Mouse (Mus musculus) retina, postnatal 1 day (tissue): ENCODE measurements around the gene Cdc42bpb.

Experiments used
- DNase-seq: peaks from one replicate; pipeline ENCODE4 v3.0.0-alpha.2; 2012

Cdc42bpb gene

GRCm38 (mm10) chr12:111333020-111333605, 44.4 kb downstream of the Cdc42bpb start:
- no peak for DNase-seq

DNA sequence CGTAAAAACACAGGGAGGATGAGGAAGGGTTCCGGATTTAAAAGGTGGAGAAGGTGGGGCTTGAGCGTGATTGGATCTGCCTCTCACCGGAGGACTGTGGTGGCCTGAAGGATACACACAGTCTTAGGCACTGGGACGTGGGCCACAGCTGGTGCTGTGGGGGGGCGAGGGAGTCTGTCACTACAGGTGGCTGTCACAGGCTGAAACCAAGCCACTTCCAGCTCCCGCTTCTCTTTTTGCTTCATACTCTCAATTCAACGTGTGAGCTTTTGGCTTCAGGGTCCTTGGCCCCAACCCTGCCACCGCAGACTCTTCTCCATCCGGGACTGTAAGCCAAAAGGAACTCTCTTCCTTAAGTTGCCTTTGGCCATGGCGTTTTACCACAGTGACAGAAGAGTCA, 45.1 kb downstream of the Cdc42bpb start:
- no peak for DNase-seq

GRCm38 (mm10) chr12:111331573-111331972, 45.9 kb downstream of the Cdc42bpb start:
- no peak for DNase-seq

DNA sequence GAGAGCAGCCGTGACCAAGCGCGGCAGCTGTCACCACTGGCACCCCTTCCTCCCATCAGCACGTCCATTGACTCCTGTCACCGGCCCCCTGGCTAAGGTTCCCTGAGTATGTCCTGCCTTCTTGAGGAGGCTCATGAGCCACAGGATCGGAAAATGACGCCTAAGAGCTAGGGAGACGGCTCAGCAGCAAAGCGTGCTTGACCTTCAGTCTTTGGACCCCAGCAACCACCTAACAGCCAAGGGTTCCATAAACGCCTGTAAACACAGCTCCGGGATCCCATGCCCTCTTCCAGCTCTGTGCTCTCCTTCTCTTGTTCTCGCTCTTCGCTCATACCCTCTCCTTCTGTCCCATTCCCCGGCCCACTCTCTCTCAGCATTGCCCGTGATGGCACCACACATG, 48.2 kb downstream of the Cdc42bpb start:
- no peak for DNase-seq

DNA sequence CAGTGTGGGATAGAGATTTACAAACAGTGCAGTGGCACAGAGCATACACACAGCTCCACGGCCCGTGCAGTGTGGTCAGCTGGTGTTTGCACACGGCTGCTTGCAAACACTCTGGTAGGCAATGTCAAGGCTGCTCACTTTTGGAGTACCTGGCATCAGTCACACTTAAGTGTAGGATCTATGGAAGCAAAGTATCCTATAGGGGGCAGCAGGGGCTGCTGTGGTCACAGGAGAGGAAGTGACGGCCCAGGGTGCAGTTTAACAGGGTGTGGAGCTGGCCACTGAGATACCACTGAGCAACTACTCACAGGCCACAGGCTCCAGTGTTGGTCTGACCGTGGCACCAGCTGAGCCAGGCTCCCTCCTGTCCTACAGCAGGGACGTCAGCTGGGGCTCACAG, 49.2 kb downstream of the Cdc42bpb start:
- DNase-seq = no peak

GRCm38 (mm10) chr12:111325744-111326424, 51.6 kb downstream of the Cdc42bpb start:
- DNase-seq = peak; percentile 11

DNA sequence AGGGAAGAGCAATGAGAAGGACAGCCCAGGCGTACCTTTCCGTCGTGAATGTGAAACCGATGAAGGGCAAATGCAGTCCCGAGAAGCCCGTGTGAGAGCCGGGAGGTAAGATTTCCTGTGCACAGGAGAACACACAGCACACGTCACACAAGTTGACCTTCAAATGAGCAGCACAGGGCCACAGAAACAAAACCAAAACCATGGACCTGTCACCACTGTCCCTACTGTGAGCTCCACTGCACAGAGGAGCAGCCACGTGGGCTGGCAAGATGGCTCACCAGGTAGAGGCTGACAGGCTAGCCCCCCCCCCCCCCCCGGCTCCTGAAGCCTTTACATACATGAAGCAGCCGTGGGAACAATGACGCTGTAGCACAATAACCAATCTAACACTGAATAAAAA, 52.6 kb downstream of the Cdc42bpb start:
- no peak for DNase-seq

GRCm38 (mm10) chr12:111324536-111324935, 53.0 kb downstream of the Cdc42bpb start:
- DNase-seq = no peak

GRCm38 (mm10) chr12:111323423-111323822, 54.1 kb downstream of the Cdc42bpb start:
- no peak for DNase-seq

GRCm38 (mm10) chr12:111321832-111322231, 55.7 kb downstream of the Cdc42bpb start:
- no peak for DNase-seq

DNA sequence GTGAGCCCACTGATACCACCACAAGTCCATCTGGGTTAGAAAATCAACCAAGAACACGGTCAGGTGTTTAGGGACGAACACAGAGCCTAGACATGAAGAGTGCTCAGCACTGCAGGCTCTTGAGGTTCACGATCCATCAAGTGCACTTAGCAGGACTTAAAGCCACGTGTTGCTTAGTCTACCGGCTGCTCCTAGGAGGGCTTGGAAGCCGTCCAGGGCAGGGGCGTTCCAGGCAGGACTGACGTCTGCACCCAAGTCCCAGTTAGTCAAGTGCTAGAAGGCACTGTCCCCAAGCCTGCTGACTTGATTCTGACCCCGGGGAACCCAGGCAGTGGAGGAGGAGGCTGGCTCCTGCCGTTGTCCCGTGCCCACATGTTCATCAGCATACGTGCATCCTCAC, 57.0 kb downstream of the Cdc42bpb start:
- no peak for DNase-seq

DNA sequence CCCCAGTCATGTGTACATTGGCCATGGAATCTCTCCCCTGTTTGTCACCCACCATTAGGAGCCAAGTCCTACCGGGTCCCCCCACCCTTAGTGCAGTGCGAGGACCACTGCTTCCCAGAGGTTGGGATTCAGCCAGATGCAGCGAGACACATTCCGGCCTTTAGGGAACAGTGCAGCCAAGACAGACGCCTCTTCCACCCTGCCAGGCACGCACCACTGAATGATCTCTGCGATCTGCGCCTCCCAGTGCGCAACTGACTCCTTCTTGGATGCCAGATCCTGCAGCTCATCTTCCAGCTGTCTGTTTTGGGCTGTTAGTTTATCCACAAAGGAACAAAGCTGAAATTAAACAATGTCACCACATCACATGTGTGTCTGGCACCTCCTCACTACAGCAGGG, 59.8 kb downstream of the Cdc42bpb start:
- DNase-seq = no peak

- DNase-seq = no peak
These were observed 63.2 kb downstream of the Cdc42bpb start for GRCm38 (mm10) chr12:111314273-111314672.

- DNase-seq = no peak
These were observed 65.7 kb downstream of the Cdc42bpb start for GRCm38 (mm10) chr12:111311775-111312174.

- DNase-seq = no peak
These were observed 67.6 kb downstream of the Cdc42bpb start for GRCm38 (mm10) chr12:111309931-111310330.

DNA sequence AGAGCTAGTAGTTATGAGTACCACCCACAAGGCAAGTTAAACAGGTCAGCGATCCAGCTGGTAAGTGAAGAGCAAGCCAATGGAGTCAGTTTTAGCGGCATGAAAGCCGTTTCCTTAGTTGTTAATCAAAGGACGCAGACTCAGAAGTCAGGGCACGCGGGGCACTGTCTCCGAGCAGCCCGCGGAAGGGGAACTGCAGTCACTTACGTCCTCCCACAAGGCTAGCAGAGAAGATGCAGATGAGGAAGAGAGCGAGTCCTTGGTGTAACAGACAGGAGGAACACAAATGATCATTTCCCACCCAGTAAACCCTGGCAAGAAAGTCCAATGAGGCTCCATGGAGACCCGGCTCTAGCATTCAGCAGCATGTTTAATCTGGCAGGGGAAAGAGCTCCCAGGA, 68.3 kb downstream of the Cdc42bpb start:
- DNase-seq = no peak

GRCm38 (mm10) chr12:111306821-111307220, 70.7 kb downstream of the Cdc42bpb start:
- DNase-seq = no peak

- DNase-seq = no peak
These were observed 73.7 kb downstream of the Cdc42bpb start for GRCm38 (mm10) chr12:111303702-111304337.

GRCm38 (mm10) chr12:111302018-111302345, 75.5 kb downstream of the Cdc42bpb start:
- no peak for DNase-seq

- DNase-seq = no peak
These were observed 76.0 kb downstream of the Cdc42bpb start for GRCm38 (mm10) chr12:111301322-111302017.

GRCm38 (mm10) chr12:111293025-111293424, 84.5 kb downstream of the Cdc42bpb start:
- DNase-seq = no peak

DNA sequence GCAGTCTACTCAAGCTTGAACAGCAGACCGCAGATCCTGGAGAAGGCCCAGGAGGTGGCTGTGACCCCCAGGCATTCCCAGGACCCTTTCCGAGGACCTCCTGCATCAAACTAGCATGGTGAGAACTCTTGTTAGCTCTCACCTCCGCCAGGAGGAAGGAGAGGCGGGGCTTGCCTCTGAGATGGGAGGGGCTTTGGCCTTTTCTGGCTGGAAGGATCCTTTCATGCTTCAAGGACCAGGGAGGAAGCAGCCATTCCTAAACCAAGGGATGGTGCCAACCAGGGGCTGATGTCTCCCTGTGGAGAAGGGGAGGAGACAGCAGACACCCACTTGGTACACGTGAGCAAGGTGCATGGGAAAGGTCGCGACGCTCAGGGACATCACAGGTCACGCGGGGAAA, 93.0 kb downstream of the Cdc42bpb start:
- DNase-seq = peak; percentile 40

DNA sequence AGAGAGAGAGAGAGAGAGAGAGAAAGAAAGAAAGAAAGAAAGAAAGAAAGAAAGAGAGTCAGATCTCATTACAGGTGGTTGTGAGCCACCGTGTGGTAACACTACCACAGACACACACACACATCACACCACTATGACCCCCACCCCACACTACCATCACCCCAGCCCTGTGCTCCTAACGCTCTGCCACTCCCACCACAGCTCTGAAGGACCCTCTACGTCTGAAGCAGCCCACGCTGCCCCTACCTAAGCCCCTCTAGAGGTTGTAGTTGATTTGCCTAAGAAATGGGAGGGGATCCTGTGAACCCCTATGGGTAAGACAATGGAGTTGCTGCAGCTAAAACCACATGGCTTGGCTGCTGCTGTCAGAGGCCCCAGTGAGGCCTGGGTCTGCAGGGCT, 93.9 kb downstream of the Cdc42bpb start:
- no peak for DNase-seq

GRCm38 (mm10) chr12:111276371-111276770, 101.1 kb downstream of the Cdc42bpb start:
- no peak for DNase-seq
